Mouse (Mus musculus): Measurements from ENCODE around the gene Gm34653. TPM values are rescaled to one million over a fixed set of nuclear protein-coding genes. Genes with fewer than 3 reads are reported as not detected.

Gm34653 gene
- polyA plus RNA-seq, 1 experiment from 2014 or later = not detected

- H3K36me3 ChIP-seq (ENCODE audit: control insufficient read depth, insufficient read depth, low read length) = peaks cover 8% of the 10 kb centered on the region
- no peak for ATAC-seq
- H3K27me3 ChIP-seq (ENCODE audit: control insufficient read depth, insufficient read depth, low read depth, low read length) = peaks cover 16% of the 10 kb centered on the region
- H3K9ac ChIP-seq (ENCODE audit: low read depth, low read length) = peak overlapping the region; percentile 2; the same call in 1 of the 2 replicates
- H3K9me3 ChIP-seq (replicated peaks; ENCODE audit: control insufficient read depth, low read length, poor library complexity, severe bottlenecking) = no peaks in the 10 kb centered on the region
- H3K4me1 ChIP-seq (ENCODE audit: control insufficient read depth, insufficient read depth, low read length) = peaks cover 24% of the 10 kb centered on the region
- H3K4me3 ChIP-seq (ENCODE audit: low read depth, low read length) = peak overlapping the region; percentile 88
- peak overlapping the region; percentile 60 for H3K4me2 ChIP-seq (ENCODE audit: low read length)
- 38% methylated on average over 5 of the region's 5 CpGs for WGBS
- H3K27ac ChIP-seq (ENCODE audit: low read length) = no peak overlapping the region
These were observed 36.9 kb downstream of the Gm34653 start for GRCm38 (mm10) chr2:34869680-34870079.

GRCm38 (mm10) chr2:34870520-34871474, 38.0 kb downstream of the Gm34653 start:
- peak overlapping the region; percentile 87 for H3K27ac ChIP-seq (ENCODE audit: low read length)
- peaks cover 22% of the 10 kb centered on the region for H3K27me3 ChIP-seq (ENCODE audit: control insufficient read depth, insufficient read depth, low read depth, low read length)
- H3K4me1 ChIP-seq (ENCODE audit: control insufficient read depth, insufficient read depth, low read length) = peaks cover 24% of the 10 kb centered on the region
- peak overlapping the region; percentile 88 for H3K4me3 ChIP-seq (ENCODE audit: low read depth, low read length)
- H3K4me2 ChIP-seq (ENCODE audit: low read length) = peak overlapping the region; percentile 89
- no peaks in the 10 kb centered on the region for H3K9me3 ChIP-seq (replicated peaks; ENCODE audit: control insufficient read depth, low read length, poor library complexity, severe bottlenecking)
- H3K36me3 ChIP-seq (ENCODE audit: control insufficient read depth, insufficient read depth, low read length) = no peaks in the 10 kb centered on the region
- H3K9ac ChIP-seq (ENCODE audit: low read depth, low read length) = peak overlapping the region; percentile 87
- peak; percentile 99 for ATAC-seq
- under 1% methylated on average over 66 of the region's 67 CpGs for WGBS

GRCm38 (mm10) chr2:34874271-34874670, 41.5 kb downstream of the Gm34653 start, which contains the start of gene Cutal:
Gene Cutal, plus strand, starts transcription at chr2:34874396.
- Histone ChIP-seq H3K27me3 (ENCODE audit: control insufficient read depth, insufficient read depth, low read depth, low read length) (peaks cover 28% of the 10 kb centered on the region), H3K9ac (ENCODE audit: low read depth, low read length) (peak within 1 kb of the TSS; percentile 25; the same call in 1 of the 2 replicates)
- no peak for ATAC-seq

GRCm38 (mm10) chr2:34874816-34875345, 42.1 kb downstream of the Gm34653 start, which contains the start of gene Psmd5:
Gene Psmd5, minus strand, starts transcription at chr2:34874968.
- no peaks in the 10 kb centered on the region for H3K9me3 ChIP-seq (replicated peaks; ENCODE audit: control insufficient read depth, low read length, poor library complexity, severe bottlenecking)
- peaks cover 28% of the 10 kb centered on the region for H3K27me3 ChIP-seq (ENCODE audit: control insufficient read depth, insufficient read depth, low read depth, low read length)
- H3K4me2 ChIP-seq (ENCODE audit: low read length) = peak within 1 kb of the TSS; percentile 33
- peak within 1 kb of the TSS; percentile 25; the same call in 1 of the 2 replicates for H3K9ac ChIP-seq (ENCODE audit: low read depth, low read length)
- WGBS = 17% methylated on average over 8 of the region's 8 CpGs
- no peaks in the 10 kb centered on the region for H3K36me3 ChIP-seq (ENCODE audit: control insufficient read depth, insufficient read depth, low read length)
- ATAC-seq = no peak
- H3K4me1 ChIP-seq (ENCODE audit: control insufficient read depth, insufficient read depth, low read length) = peaks cover 7% of the 10 kb centered on the region
- H3K4me3 ChIP-seq (ENCODE audit: low read depth, low read length) = no peak within 1 kb of the TSS
- no peak within 1 kb of the TSS for H3K27ac ChIP-seq (ENCODE audit: low read length)

More at GRCm38 (mm10) chr2:34874271-34874670, 41.5 kb downstream of the Gm34653 start, which contains the start of gene Cutal:
- WGBS = 2% methylated on average over 13 of the region's 14 CpGs
- H3K36me3 ChIP-seq (ENCODE audit: control insufficient read depth, insufficient read depth, low read length) = no peaks in the 10 kb centered on the region
- H3K4me3 ChIP-seq (ENCODE audit: low read depth, low read length) = no peak within 1 kb of the TSS
- peaks cover 13% of the 10 kb centered on the region for H3K4me1 ChIP-seq (ENCODE audit: control insufficient read depth, insufficient read depth, low read length)
- H3K27ac ChIP-seq (ENCODE audit: low read length) = no peak within 1 kb of the TSS
- H3K4me2 ChIP-seq (ENCODE audit: low read length) = peak within 1 kb of the TSS; percentile 33
- no peaks in the 10 kb centered on the region for H3K9me3 ChIP-seq (replicated peaks; ENCODE audit: control insufficient read depth, low read length, poor library complexity, severe bottlenecking)

GRCm38 (mm10) chr2:34880054-34880453, 47.2 kb downstream of the Gm34653 start:
- Histone ChIP-seq H3K36me3 (ENCODE audit: control insufficient read depth, insufficient read depth, low read length) (no peaks in the 10 kb centered on the region), H3K4me2 (ENCODE audit: low read length) (no peak overlapping the region), H3K4me3 (ENCODE audit: low read depth, low read length) (no peak overlapping the region), H3K4me1 (ENCODE audit: control insufficient read depth, insufficient read depth, low read length) (no peaks in the 10 kb centered on the region), H3K27me3 (ENCODE audit: control insufficient read depth, insufficient read depth, low read depth, low read length) (peaks cover 9% of the 10 kb centered on the region), H3K9me3 (replicated peaks; ENCODE audit: control insufficient read depth, low read length, poor library complexity, severe bottlenecking) (no peaks in the 10 kb centered on the region), H3K27ac (ENCODE audit: low read length) (no peak overlapping the region), H3K9ac (ENCODE audit: low read depth, low read length) (no peak overlapping the region)
- 87% methylated on average over 10 of the region's 10 CpGs for WGBS
- no peak for ATAC-seq

GRCm38 (mm10) chr2:34882757-34883156, 50.0 kb downstream of the Gm34653 start:
- no peaks in the 10 kb centered on the region for H3K27me3 ChIP-seq (ENCODE audit: control insufficient read depth, insufficient read depth, low read depth, low read length)
- H3K4me2 ChIP-seq (ENCODE audit: low read length) = no peak overlapping the region
- H3K27ac ChIP-seq (ENCODE audit: low read length) = no peak overlapping the region
- H3K36me3 ChIP-seq (ENCODE audit: control insufficient read depth, insufficient read depth, low read length) = no peaks in the 10 kb centered on the region
- no peak overlapping the region for H3K9ac ChIP-seq (ENCODE audit: low read depth, low read length)
- H3K4me3 ChIP-seq (ENCODE audit: low read depth, low read length) = no peak overlapping the region
- WGBS = 87% methylated on average over 2 of the region's 2 CpGs
- no peaks in the 10 kb centered on the region for H3K9me3 ChIP-seq (replicated peaks; ENCODE audit: control insufficient read depth, low read length, poor library complexity, severe bottlenecking)
- ATAC-seq = no peak
- H3K4me1 ChIP-seq (ENCODE audit: control insufficient read depth, insufficient read depth, low read length) = no peaks in the 10 kb centered on the region

GRCm38 (mm10) chr2:34883190-34883589, 50.4 kb downstream of the Gm34653 start:
- Histone ChIP-seq H3K36me3 (ENCODE audit: control insufficient read depth, insufficient read depth, low read length) (no peaks in the 10 kb centered on the region), H3K4me2 (ENCODE audit: low read length) (no peak overlapping the region), H3K9me3 (replicated peaks; ENCODE audit: control insufficient read depth, low read length, poor library complexity, severe bottlenecking) (no peaks in the 10 kb centered on the region), H3K9ac (ENCODE audit: low read depth, low read length) (no peak overlapping the region), H3K4me3 (ENCODE audit: low read depth, low read length) (no peak overlapping the region), H3K27me3 (ENCODE audit: control insufficient read depth, insufficient read depth, low read depth, low read length) (no peaks in the 10 kb centered on the region), H3K27ac (ENCODE audit: low read length) (no peak overlapping the region), H3K4me1 (ENCODE audit: control insufficient read depth, insufficient read depth, low read length) (no peaks in the 10 kb centered on the region)
- WGBS = 67% methylated on average over 5 of the region's 5 CpGs
- ATAC-seq = no peak

GRCm38 (mm10) chr2:34884186-34884585, 51.4 kb downstream of the Gm34653 start:
- Histone ChIP-seq H3K4me1 (ENCODE audit: control insufficient read depth, insufficient read depth, low read length) (no peaks in the 10 kb centered on the region), H3K4me2 (ENCODE audit: low read length) (no peak overlapping the region), H3K9me3 (replicated peaks; ENCODE audit: control insufficient read depth, low read length, poor library complexity, severe bottlenecking) (no peaks in the 10 kb centered on the region), H3K27me3 (ENCODE audit: control insufficient read depth, insufficient read depth, low read depth, low read length) (no peaks in the 10 kb centered on the region), H3K9ac (ENCODE audit: low read depth, low read length) (no peak overlapping the region), H3K36me3 (ENCODE audit: control insufficient read depth, insufficient read depth, low read length) (no peaks in the 10 kb centered on the region), H3K27ac (ENCODE audit: low read length) (no peak overlapping the region), H3K4me3 (ENCODE audit: low read depth, low read length) (no peak overlapping the region)
- 67% methylated on average over 2 of the region's 2 CpGs for WGBS
- no peak for ATAC-seq

All from midbrain, embryonic 16.5 days (tissue).